Mouse (Mus musculus) ovary, postnatal 10 days (tissue): ENCODE results near the gene Acsm1.
"Not testable (repeated sequence)": the region's sequence is repeated elsewhere in the genome, so short reads cannot be mapped to it uniquely, and the experiment has no call there.

ENCODE experiments used
- DNase-seq: peaks from one replicate; pipeline ENCODE4 v3.0.0; 2022; ENCODE audit warnings: low spot score

Gene Acsm1

DNA sequence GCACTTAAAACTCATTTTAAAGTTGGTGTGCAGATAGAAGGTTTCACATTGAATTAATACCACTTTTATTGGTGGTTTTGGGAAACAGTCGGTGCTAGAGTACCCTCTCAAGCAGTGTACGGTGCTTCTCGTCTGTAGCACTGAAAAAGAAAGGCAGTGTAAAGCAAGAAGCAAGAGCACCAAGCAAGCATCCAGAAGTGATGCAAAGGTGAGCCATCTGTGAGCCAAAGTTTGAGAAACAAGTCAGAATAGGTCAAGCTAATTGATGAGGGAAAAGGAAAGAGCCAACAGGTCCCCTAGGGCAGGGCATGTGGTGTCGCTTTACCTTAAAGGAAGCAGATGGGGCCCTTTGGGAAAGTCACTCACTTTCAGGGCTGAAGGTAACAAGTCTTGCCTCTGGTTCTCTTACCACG, at the start of gene Acsm1:
Gene Acsm1, plus strand, starts transcription at position 363 of the 413 bp plus-strand sequence.
- DNase-seq, result no peak

DNA sequence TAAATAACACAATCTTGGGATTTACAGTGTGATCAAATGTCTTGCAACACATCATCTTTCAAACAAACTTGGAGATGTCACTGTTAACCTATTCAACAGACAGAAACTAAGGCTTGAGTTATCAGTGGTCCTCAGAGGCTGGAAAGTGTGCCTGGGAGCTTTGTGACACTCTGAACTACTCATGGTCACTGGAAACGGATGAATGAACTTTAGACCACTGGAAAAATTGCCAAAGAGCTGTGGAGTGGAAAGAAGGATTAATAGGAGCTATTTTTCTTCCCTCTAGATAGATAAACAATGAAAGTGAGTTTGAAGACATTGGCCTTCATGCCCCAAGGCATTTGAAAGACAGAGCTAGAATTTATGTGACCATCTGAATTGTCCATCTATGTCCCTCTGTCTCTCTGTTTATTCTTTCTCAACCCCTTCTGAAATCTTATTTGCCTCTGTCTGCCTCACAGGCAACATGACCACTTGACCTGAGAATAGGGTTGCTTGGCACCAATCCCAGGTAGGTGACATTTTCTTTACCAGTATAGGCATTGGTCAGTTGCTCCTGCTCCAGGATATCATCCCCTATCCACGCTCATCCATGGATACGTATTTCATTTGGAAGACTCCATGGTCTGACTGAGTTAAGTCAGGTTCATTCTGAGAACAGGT, 46.9 kb upstream of the Acsm1 start:
- no peak for DNase-seq

DNA sequence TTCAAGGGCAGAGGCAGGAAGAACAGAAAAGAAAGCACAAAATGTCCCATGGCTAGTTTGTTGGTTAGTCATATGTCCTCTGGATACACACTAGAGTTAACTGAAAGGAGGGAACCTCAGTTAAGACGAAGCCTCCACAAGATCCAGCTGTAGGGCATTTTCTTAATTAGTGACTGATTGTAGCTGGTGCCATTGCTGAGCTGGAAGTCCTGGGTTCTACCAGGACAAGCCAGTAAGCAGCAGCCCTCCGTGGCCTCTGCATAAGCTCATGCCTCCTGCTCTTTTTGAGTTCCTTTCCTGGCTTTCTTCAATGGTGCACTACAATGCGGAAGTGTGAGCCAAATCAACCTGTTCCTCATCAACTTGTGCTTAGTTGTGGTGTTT, 46.4 kb upstream of the Acsm1 start:
- no peak for DNase-seq

DNA sequence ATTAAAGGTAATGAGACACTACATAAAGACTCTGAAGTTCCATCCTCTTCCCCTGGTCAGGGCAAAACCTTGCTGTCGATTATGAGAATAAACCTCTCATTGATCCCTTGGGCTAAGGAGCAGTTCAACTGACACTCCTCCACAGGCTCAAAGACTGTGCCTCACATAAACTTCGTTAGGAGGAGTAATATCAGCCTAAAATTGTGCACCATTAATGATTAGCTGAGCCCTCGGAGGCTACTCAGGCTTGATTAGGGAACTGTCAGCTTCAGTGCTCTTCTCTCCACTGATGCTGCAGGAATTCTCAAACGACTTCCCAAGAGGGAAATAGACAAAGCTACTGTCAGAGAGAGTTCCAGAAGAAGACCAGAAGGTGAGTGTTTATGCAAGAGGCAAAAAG, 45.4 kb upstream of the Acsm1 start:
- DNase-seq, result no peak

DNA sequence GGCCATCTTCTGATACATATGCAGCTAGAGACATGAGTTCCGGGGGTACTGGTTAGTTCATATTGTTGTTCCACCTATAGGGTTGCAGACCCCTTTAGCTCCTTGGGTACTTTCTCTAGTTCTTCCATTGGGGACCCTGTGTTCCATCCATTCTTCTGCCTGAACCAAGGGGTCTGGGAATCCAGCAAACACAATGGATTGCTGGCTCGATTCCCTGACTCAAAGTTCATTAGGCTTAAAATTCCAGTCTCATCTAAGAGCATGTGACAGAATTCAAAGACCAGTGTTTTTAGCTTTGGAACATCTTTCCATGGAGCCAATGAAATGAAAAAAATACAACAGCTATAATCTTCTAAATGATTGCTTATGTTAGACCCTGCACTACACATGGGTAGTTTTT, 44.4 kb upstream of the Acsm1 start:
- not testable (repeated sequence) for DNase-seq

DNA sequence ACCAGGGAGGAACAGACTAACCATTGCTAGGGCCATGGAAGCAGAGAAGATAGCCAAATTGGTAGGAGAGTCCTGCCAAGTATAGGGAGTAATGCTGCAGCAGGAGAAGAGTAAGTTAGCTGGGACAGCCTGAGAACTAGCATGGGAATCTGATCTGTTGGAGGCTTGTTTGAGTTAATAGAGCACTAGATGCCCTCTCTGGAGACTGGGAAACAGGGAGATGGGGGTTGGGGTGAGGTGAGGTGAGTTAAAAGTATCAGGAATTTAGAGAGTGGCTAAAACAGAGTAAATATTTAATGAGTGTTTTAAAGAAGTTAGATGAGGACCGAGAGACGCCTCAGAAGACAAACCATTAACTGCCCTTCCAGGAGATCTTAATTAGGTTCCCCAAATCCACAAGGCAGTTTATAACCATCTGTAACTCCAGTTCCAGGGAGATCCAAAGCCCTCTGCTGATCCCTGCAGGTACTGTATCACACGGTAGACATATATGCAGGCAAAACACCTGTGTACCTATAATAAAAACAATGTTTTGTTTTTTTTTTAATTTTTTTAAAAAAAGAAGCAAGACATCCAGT, 12.2 kb upstream of the Acsm1 start:
- DNase-seq, result no peak

DNA sequence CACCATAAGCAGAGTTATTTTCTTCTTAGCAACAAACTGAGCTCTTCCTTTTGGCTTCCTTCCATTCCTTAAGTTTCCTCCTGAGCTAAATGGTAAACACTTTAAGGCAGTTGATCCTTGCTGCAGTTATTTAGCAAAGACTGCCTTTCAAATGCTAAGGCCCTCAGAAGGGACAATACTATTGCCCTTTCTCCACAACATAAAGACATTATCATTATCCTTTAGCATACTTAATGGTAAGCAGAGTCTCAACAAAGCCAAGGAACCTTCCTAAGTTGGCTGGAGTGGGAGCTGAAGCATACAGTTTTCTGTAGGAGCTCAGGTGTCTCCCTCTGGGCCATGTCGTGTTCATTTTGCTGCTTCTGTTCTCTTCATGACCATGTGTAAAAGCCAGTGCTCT, 11.5 kb upstream of the Acsm1 start:
- no peak for DNase-seq

DNA sequence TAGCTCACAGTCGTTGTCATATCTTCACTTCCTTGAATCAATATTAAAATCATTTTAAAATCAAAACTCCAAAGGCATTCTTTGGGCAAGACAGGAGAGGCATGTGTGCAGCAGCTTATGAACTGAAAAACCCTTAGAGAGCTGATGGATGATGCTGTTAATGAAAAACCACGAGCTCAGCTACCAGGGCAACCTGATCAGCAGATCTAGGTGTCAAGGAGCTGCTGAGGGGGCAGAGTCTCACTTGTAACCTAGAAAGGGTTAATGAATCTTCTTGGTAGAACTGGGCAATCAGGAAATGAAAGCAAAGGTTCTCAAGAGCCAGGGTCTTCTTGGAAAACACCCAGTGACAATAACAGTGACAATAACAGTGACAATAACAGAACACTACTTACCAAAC, 10.3 kb upstream of the Acsm1 start:
- no peak for DNase-seq

DNA sequence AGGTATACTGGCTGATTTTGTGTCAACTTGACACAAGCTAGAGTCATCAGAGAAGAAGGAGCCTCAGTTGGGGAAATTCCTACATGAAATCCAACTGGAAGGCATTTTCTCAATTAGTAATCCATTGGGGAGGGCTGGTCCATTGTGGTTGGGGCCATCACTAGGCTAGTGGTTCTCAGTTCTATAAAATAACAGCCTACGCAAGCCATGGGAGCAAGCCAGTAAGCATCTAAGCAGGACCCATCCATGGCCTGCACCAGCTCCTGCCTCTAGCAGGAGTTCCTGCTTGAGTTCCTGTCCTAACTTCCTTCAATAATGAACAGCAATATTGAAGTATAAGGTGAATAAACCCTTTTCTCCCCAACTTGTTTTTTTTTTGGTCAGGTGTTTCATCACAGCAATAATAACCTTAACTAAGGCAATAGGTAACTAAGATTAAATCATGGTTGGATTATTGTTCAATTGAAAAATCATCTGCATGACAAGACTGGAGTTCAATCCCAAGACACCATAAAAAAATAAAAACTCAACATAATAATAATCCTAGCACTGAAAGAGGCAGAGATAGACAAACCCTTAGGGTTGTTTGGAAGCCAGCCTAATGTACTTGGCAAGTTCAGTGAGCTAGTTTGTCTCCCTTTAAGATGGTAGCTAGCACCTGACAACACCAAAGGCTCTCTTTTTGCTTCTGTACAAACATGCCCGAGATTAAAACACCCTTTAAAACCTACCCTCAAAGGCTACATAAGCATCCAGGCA, 5.5 kb upstream of the Acsm1 start:
- DNase-seq, result no peak

DNA sequence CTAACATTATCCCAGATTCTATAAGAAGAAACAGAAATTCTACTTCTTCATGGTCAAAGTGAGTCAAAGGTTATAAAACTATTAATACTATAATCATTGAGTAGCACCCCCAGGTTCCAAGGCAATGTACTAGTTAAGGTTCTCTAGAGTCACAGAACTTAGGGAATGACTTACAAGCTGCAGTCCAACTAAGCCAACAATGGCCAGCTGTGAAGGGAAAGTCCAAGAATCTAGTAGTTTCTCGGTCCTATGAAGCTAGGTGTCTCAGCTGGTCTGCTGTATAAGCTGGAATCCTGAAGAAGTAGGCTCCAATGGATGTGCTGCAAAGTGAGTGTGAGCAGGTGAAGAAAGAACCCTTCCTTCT, 4.9 kb upstream of the Acsm1 start:
- DNase-seq, result no peak

DNA sequence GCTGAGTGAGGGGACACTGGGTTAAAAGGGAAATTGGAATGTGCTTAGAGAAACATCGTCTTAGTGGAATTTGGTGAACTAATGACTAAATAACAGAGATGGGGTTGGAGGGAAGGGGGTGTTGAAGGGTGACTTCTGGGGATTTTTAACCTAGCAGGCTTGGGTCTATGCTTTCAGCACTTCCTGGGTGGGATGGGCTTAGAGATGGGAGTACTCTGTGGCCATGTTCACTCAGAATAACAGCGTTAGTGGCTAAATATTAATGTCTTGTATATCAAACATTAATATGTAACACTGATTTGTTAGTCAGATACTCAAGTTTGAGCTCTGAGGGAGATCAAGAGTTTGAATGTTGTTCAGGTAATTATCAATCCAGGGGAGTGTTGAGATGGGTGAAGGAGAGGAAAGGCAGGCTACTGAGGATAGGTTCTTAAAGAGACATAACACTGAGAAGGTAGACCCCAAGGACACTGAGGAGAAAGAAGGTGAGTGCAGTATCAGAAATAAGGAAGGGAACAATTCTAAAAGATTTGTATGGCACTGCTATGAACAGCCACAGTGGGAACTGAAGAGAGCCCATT, 1.8 kb upstream of the Acsm1 start:
- DNase-seq, result no peak

DNA sequence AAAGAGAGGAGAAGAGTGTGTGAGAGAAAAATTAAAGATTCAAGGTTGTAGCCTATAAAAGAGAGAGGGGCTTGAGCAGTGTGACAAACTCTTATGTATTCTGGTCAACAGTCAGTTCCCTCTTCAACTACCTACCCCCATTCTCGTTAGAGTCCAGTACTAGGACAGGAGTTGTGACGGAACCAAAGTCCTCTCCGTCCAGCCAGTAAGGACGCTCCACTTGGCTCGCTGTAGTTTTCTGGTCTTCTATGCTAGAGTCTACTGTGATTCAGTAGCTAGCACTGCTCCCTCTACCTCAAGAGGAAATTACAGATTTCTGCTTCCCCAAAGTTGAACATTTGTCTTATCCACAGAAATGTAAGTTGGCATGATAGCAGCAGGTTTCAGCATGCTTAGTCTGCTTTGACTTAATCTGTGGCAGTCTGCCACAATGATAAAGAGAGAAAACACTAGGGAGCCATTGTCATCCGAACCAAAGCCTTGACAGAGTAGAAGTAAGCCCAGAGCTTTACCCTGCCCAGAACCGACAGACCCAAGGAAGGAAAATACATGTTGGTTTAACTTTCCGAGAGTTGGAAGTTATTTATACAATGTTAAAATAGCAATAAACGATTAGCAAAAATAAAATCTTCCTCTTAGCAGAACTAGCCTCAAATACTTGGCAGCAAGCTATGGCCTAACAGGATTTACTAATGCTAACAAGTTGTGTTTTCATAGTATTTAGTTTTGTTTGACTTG, 731 bp upstream of the Acsm1 start:
- DNase-seq, result no peak

DNA sequence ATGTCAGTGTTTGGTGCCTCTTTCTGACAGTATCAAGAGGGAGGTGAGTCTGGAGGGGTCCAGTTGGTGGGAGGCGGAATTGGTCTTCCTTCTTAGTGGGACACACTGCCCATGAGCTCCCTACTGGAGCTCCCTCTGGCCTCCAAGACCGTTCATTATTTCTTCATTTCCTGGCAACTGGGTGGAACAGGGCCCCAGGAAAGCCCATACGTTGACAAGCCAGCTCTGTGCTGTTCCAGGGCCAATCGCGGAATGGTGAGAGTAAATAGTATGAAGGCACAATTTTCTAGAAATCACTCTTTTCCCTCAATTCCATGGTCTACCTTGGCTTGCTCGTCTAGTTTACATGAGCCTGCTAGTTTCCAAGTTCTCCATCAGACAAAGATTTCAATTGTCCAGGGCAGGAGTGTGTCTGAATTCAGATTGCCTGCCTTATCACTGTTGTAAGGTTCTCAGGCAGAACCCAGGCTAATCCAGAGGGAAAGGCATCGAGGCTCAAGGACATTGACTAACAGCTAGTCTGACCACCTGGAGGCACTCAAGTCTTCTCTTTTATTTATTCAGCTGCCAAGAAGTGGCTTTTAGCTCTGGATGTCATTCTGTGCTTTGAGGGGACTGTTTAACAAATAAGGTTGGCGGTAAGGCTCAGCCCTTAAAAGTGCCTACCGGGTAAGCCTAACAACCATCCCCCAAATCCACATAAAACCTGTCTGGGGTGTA, 1.1 kb downstream of the Acsm1 start:
- DNase-seq, result no peak

DNA sequence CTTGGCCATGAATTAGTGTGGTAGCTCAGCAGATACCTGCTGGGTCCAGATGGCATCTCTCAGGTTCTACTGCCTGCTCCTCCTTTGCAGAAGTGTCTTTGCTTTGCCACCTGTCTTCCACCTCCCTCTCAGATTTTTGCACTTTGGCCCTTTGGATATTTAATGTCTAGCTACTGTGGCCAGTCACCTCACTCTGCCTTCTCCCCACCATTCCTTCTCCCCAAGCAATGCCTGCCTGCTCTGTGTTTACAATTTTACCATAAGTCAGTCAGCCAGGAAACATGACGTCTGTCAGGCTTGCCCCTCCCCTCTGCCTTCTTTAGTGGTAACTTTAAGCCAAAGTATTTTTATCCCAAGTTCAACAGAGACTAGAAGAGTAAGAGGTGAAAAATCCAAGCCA, 9.7 kb downstream of the Acsm1 start:
- no peak for DNase-seq

DNA sequence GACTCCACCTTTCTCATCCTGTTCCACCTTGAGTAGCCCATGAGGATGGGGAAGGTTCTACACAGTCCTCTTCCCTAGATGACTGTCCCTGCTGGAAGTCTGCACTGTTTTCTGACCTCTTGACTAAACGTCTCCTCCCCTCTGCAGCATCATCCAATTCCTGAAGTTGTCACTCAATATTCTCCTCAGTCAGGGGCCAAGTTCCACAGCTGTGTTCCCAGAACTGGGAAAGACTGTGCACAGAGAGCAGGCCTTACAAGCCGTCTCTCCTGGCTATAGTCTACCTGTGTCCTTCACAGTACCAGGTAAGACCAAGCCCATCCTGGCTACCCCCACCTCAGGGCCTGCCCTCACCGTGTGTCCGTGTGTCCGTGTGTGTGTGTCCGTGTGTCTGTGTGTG, 10.8 kb downstream of the Acsm1 start:
- DNase-seq, result no peak

DNA sequence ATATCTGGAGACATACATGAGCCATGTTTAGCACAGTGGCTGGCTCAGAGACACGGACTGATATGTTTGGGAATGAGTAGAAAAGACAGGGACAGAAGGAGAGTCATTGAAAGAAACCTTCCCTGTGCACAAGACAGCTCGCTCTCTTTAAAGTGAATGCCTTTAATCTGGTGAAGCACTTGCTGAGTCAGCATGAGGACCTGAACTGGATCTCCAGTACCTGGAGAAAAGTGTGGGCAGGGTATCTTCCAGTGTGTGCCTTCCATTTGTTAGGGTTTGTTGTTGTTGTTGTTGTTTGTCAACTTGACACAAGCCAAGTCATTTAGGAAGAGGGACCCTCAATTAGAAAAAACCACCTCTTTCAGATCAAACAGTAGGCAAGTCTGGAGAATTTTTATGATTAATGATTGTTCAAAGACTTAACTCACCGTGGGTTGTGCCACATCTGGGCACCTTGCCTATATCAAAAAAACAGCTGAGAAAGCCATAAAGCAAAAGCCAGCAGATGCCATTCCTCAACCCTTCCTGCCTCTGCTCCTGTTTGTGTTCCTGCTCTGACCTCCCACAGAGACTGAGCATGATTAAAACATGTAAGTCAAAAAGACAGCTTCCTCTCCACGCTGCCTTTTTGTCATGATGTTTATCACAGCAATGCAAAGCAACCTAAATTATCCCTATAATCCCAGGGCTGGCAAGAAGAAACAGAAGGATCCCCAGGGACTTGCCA, 11.5 kb downstream of the Acsm1 start:
- no peak for DNase-seq

DNA sequence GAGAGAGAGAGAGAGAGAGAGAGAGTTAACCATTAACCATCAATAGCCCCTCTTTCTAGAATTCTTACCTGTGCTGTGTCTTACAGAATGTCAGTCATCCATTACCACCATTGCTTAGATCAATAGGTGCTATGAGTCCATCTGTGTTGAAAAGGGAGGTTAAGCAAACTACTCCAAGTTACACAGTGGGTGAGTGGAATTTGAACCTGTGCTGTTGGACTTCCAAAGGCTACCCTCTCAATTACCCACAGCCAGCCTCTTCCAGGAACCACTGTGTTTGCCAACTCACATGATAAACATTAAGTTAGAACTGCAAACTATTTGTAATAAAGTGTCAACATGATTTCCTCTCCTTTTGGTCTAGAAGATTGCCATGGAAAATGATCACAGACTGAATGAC, 13.3 kb downstream of the Acsm1 start:
- DNase-seq, result no peak

DNA sequence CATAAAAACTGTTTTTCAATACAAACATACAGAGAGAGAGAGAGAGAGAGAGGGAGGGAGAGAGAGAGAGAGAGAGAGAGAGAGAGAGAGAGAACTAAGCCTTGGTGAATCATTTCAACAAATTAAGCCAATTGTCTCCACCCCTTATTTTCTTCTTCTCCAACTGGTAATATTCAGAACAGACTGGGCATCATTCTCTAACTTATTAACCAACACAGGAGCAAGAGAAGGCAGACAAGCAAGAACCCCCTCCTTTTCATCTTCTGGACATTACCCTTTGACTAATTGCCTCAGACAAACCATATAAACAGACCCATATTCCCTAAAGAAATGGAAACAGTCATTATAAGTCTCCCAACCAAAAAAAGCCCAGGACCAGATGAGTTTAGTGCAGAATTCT, 31.9 kb downstream of the Acsm1 start:
- no peak for DNase-seq

DNA sequence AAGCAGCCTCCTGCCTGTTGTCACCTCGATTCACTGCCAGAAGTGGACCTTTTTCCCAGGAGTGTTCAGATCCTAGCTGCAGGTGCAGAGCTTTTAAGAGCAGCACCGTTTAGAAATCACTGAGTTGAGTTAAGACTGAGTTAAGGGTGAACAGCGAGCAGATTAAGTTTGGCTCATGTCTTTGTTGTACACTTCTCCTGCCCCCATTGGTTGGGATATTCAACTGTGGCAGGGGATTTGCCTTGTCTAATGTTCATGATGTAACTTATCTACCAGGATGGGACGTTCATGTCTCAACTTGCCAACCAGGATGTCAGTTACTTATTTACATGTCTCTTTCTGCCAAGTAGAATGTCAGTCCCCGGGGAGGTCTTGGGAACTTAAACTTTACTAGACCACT, 35.5 kb downstream of the Acsm1 start:
- no peak for DNase-seq

DNA sequence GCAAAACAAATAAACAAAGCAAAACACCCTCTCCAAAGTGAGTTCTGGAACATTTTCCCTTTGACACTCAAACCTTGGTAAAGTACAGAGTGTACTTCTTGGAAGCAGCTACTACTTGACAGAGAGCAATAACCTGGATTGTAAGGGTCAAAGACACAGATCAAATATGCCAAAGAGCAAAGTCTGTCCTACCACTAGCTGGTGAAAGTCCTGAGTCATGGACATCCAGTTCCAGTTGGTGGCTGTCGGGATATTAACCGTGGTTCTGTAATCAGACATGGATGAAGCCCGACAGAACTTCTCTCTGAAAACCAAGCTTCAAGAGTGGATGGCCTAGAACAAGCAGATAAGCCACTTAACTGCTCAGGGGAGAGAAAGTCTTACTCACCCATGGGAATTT, 61.1 kb downstream of the Acsm1 start:
- DNase-seq, result no peak

DNA sequence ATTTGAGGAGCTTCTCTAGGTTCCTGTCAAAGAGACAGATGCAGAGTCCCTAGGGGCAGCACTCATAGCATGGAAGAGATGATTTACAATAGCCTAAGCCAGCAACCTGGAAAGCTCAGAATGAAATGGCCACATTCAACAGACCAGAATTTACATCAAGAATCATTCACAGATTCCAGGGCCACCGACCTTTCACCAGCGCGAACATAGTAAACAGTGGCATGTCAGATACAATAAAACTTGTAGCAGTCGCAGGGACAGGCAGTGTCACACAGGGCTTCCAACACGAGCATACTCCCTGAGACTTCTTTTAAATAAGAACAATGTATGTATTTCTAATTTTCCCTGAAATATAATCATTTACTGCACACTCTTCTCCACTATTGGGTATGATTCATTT, 63.6 kb downstream of the Acsm1 start:
- DNase-seq, result no peak
